Mouse (Mus musculus) sigmoid colon, adult 10 weeks (tissue): Measurements from ENCODE around the gene Cpne1. TPM values are rescaled to one million over a fixed set of nuclear protein-coding genes. Genes with fewer than 3 reads are reported as not detected.

ENCODE experiments used
- polyA plus RNA-seq: library from polyadenylated mRNA; stranded (reverse); fragments of 350-450 nt; fragmentation: Illumina TruSeq; extraction: RNeasy Lipid Tissue Mini Kit (QIAGEN cat#74804); gene quantifications from one replicate; pipeline ENCODE4 v1.2.3, GENCODE M21; 2014; ENCODE audit warnings: low read depth, low replicate concordance

Gene Cpne1
- polyA plus RNA-seq: 49.2 TPM

GRCm38 (mm10) chr2:156111358-156112079, at the start of gene Cpne1, which contains the start of gene Rbm12:
TSS of gene Cpne1 (minus strand) at chr2:156111965.
TSS of gene Rbm12 (minus strand) at chr2:156111978.

GRCm38 (mm10) chr2:156143953-156144724, 32.4 kb upstream of the Cpne1 start, which contains the start of the genes Romo1 and Nfs1:
TSS of gene Romo1 (plus strand) at chr2:156144039.
TSS of gene Nfs1 (minus strand) at chr2:156144186.

GRCm38 (mm10) chr2:156126992-156127391, 15.2 kb upstream of the Cpne1 start, which contains the start of gene Gm28036:
TSS of gene Gm28036 (minus strand) at chr2:156127092.

GRCm38 (mm10) chr2:156065099-156066041, 46.4 kb downstream of the Cpne1 start, which contains the start of gene Spag4:
TSS of gene Spag4 (plus strand) at chr2:156065175.

GRCm38 (mm10) chr2:156052816-156053215, 58.9 kb downstream of the Cpne1 start, which contains the start of gene Fer1l4:
TSS of gene Fer1l4 (minus strand) at chr2:156052947.

Other genes with a start within 250 kb of the Cpne1 start
- gene Uqcc1, start 181.7 kb downstream of the Cpne1 start, polyA plus RNA-seq: 40.9 TPM
- gene Gm15557, start 171.2 kb downstream of the Cpne1 start, polyA plus RNA-seq: not detected
- gene Gdf5, start 166.6 kb downstream of the Cpne1 start, polyA plus RNA-seq: not detected
- 1.5 TPM for gene Cep250, start 155.5 kb downstream of the Cpne1 start, polyA plus RNA-seq
- gene 6430550D23Rik, start 104.0 kb downstream of the Cpne1 start, polyA plus RNA-seq: 2.8 TPM
- 13.5 TPM for gene Ergic3, start 103.9 kb downstream of the Cpne1 start, polyA plus RNA-seq
- not detected for gene Fer1l4, start 59.0 kb downstream of the Cpne1 start, polyA plus RNA-seq
- gene Spag4, start 46.8 kb downstream of the Cpne1 start, polyA plus RNA-seq: not detected
- gene Rbm12, start within 50 bp of the Cpne1 start, polyA plus RNA-seq: 21.5 TPM
- gene Gm28036, start 15.1 kb upstream of the Cpne1 start, polyA plus RNA-seq: 14.9 TPM
- gene Romo1, start 32.1 kb upstream of the Cpne1 start, polyA plus RNA-seq: 1.3 TPM
- 62.9 TPM for gene Nfs1, start 32.2 kb upstream of the Cpne1 start, polyA plus RNA-seq
- gene Rbm39, start 68.3 kb upstream of the Cpne1 start, polyA plus RNA-seq: 1,044 TPM
- 19.2 TPM for gene Phf20, start 84.5 kb upstream of the Cpne1 start, polyA plus RNA-seq
- 1.8 TPM for gene Cnbd2, start 200.3 kb upstream of the Cpne1 start, polyA plus RNA-seq
- gene Scand1, start 200.7 kb upstream of the Cpne1 start, polyA plus RNA-seq: not detected